Mouse (Mus musculus): Measurements from ENCODE around the gene Tceal7.
"Not testable (repeated sequence)": the region's sequence is repeated elsewhere in the genome, so short reads cannot be mapped to it uniquely, and the experiment has no call there.

Gene Tceal7

GRCm38 (mm10) chrX:136248811-136249210 is 34.2 kb downstream of the Tceal7 start:
- no peak for DNase-seq (ENCODE audit: low read depth, low spot score)

GRCm38 (mm10) chrX:136249671-136250070 is 35.1 kb downstream of the Tceal7 start:
- DNase-seq (ENCODE audit: low read depth, low spot score): no peak

GRCm38 (mm10) chrX:136252023-136252729 is 37.6 kb downstream of the Tceal7 start:
- DNase-seq (ENCODE audit: low read depth, low spot score): no peak

- DNase-seq (ENCODE audit: low read depth, low spot score): no peak
These were observed 53.1 kb downstream of the Tceal7 start for GRCm38 (mm10) chrX:136267720-136268119.

GRCm38 (mm10) chrX:136268173-136268572 is 53.6 kb downstream of the Tceal7 start:
- no peak for DNase-seq (ENCODE audit: low read depth, low spot score)

- not testable (repeated sequence) for DNase-seq (ENCODE audit: low read depth, low spot score)
These were observed 55.3 kb downstream of the Tceal7 start, which contains the start of gene Bex3 for GRCm38 (mm10) chrX:136269743-136270392. Bex3 (plus strand) TSS chrX:136270253.

- peak; percentile 41 for DNase-seq (ENCODE audit: low read depth, low spot score)
These were observed 56.0 kb downstream of the Tceal7 start for GRCm38 (mm10) chrX:136270393-136271111.

GRCm38 (mm10) chrX:136274542-136274941 is 60.0 kb downstream of the Tceal7 start:
- DNase-seq (ENCODE audit: low read depth, low spot score): no peak

GRCm38 (mm10) chrX:136275386-136275785 is 60.8 kb downstream of the Tceal7 start:
- DNase-seq (ENCODE audit: low read depth, low spot score): no peak

Measured in mesoderm, embryonic 11.5 days (tissue).